Mouse (Mus musculus) splenic B cell, adult 2 months (primary cell): Measurements from ENCODE around the gene Tmem233.
A peak's percentile ranks its signal among the peaks of the same experiment; 100 is the strongest.

Experiments used
- DNase-seq: peaks from one replicate; pipeline ENCODE4 v3.0.0-alpha.2; 2011; ENCODE audit warnings: low read depth, low spot score
- H3K27me3 ChIP-seq: 2 replicates; pipeline ENCODE4 v1.6.1; 2012; ENCODE audit warnings: mild to moderate bottlenecking, low read length, moderate library complexity, mixed read lengths; ENCODE audit not compliant: control insufficient read depth, poor library complexity, insufficient read depth, severe bottlenecking
- H3K36me3 ChIP-seq: 2 replicates; pipeline ENCODE4 v1.6.1; 2012; ENCODE audit warnings: mild to moderate bottlenecking, low read length, moderate library complexity, mixed read lengths; ENCODE audit not compliant: control insufficient read depth, poor library complexity, insufficient read depth, severe bottlenecking

The Tmem233 gene

DNA sequence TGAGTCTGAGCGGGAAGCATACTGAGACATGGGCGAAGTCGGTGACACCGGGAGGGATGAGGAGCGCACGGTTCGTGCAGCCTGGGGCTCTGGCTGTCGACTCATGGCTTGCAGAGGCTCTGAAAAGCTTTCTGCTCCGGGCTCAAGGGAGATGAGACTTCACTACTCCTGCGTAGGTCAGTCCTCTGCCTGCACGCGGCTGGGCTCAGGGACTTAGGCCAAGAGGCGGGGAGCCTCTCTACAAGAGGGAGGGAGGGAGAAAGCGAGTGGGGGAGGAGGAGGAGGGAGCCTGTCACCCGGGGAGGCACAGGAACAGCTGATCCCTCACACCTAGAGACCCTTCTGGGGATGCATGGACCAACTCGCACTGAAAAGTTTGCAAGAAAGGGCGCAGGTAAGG lies at the start of gene Tmem233:
Gene Tmem233, minus strand, starts transcription at position 164 of the 400 bp plus-strand sequence.
- Histone ChIP-seq H3K36me3 (no peaks in the 10 kb centered on the region), H3K27me3 (no peaks in the 10 kb centered on the region)
- DNase-seq: no peak

DNA sequence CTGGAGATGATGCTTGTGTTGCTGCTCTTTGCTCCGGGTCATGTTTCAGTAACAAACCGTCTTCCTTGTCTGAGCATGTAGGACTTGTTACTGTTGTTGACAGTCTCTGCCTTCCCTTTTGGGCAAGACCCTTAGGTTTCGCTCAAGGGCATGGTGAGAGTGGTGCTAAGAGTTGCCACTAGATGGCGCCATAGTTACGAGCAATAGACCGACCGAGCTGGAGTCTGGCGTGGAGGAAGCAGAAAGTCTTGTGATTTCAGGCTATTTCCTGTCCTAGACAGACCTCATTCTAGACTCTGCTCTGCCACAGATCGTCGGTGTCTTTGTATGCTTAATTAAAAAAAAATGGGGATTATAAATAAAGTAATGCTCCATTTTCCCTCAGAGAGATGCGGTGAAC lies 40.3 kb upstream of the Tmem233 start:
- Histone ChIP-seq H3K36me3 (no peaks in the 10 kb centered on the region), H3K27me3 (no peaks in the 10 kb centered on the region)
- peak; percentile 56 for DNase-seq

DNA sequence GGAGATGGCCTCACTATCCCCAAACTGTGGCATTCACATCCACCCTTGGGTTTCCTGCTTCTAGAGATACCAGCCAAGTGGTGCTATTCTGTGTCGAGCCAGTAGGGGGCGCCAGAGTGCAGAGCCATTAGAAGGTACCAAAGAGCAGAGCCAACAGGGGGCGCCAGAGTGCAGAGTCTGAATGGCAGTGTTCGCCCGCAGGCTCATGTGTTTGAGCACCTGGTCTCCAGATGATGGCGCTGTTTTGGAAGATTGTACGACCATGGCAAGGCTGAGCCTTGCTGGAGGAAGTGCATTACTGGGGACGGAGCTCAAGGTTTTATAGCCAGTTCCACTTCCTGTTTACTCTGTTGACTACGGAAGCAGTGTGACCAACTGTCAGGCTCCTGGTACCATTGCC lies 33.5 kb upstream of the Tmem233 start:
- Histone ChIP-seq H3K27me3 (no peaks in the 10 kb centered on the region), H3K36me3 (no peaks in the 10 kb centered on the region)
- DNase-seq: peak; percentile 34

- no peaks in the 10 kb centered on the region for H3K27me3 ChIP-seq
- no peaks in the 10 kb centered on the region for H3K36me3 ChIP-seq
- DNase-seq: no peak
These were observed 33.1 kb upstream of the Tmem233 start for GRCm38 (mm10) chr5:116116110-116116509.

DNA sequence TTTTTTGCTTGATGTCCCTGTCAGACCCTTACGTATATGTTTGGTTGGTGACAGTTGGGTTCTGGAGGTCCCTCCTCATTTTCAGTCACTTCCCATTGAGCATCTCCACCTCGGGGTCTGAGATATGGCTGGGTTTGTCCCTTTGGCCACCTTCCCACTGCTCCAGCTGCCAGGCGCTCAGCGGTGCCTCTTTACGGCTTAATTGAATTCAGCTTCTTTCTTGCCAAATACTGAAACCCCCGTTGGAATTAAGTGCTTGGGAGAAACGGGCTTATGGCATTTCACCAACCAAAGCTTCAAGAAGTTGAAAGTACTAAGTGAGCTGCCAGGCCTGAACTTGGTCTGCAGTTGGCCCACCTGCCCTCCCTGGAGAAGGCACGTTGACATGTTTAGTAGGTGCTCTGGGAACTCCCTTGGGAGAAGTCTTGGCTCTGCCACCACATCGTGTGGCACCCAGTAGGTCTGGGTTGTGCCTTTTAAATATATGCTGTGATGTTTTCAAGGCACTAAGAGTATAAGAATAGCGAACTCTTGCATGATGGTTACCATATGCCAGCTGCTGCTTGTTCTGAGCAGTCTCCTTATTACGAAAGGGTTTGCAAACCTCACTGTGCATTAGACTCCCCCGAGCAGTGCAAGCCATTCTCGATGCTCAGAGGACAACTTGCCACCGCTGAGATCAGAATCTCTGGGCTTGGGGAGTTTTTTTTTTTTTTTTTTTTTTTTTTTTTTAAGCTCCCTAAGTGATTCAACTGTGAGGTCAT lies 32.2 kb upstream of the Tmem233 start:
- Histone ChIP-seq H3K27me3 (no peaks in the 10 kb centered on the region), H3K36me3 (no peaks in the 10 kb centered on the region)
- DNase-seq: no peak

DNA sequence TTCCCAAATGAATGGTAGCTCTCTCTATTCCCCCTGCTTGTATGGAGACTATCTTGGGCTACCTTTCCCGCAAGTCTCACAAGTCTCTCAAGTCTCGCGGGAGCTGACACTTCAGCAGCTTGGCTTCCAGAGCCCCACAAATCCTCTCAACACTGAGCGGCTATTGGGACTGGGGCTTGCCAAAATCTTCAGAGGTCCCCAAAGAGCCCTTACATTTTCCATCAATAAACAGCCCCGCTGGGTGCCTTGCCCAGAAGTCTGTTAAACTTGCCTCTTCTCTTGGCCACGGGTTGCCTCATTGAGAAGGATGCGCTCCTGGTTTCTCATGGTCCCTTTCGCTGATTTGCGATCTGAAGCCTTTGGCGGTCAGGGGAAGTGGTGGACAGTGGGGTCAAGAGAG lies 25.6 kb upstream of the Tmem233 start:
- H3K27me3 ChIP-seq: no peaks in the 10 kb centered on the region
- no peak for DNase-seq
- no peaks in the 10 kb centered on the region for H3K36me3 ChIP-seq

- Histone ChIP-seq H3K36me3 (no peaks in the 10 kb centered on the region), H3K27me3 (no peaks in the 10 kb centered on the region)
- DNase-seq: no peak
These were observed 1.2 kb upstream of the Tmem233 start for GRCm38 (mm10) chr5:116084231-116084630.

DNA sequence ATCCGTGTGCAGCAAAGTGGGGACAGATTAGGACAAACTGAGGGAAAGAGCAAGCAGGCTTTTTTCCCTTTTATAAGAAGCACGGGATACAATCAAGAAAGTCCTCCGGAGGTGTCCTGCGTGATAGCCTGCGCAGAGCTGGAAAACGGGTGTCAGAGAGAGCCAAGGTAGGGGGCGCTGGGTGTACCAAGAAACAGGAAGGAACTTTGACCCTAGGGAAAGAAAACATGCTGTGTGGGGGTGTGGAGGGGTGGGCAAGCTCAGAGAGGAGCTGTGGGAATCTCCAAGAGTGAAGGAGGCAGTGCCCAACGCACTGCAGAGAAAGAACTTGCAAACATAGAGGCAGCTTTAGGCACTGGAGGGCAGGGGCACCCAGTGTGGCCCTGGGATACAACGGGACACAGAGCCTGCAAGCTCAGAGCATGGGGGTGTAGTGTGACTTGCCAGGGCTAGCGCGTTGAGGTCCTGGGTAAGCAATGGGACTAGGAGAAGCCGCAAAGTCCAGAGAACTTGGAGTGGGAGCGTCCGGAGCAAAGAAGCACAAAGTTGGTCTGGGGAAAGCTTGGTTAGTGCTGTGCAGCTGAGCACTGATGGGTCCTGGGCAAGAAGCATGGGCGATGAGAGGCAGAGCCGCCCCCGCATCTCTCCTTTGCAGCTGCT lies 673 bp downstream of the Tmem233 start:
- H3K27me3 ChIP-seq: no peaks in the 10 kb centered on the region
- H3K36me3 ChIP-seq: no peaks in the 10 kb centered on the region
- DNase-seq: no peak

- DNase-seq: no peak
These were observed 1.4 kb downstream of the Tmem233 start for GRCm38 (mm10) chr5:116081616-116082015.

GRCm38 (mm10) chr5:116080736-116081135 lies 2.3 kb downstream of the Tmem233 start:
- Histone ChIP-seq H3K36me3 (no peaks in the 10 kb centered on the region), H3K27me3 (no peaks in the 10 kb centered on the region)
- DNase-seq: no peak

More at GRCm38 (mm10) chr5:116081616-116082015, 1.4 kb downstream of the Tmem233 start:
- no peaks in the 10 kb centered on the region for H3K27me3 ChIP-seq
- no peaks in the 10 kb centered on the region for H3K36me3 ChIP-seq

GRCm38 (mm10) chr5:116069618-116070017 lies 13.4 kb downstream of the Tmem233 start:
- H3K27me3 ChIP-seq: no peaks in the 10 kb centered on the region
- DNase-seq: no peak

GRCm38 (mm10) chr5:116052826-116053225 lies 30.2 kb downstream of the Tmem233 start:
- H3K27me3 ChIP-seq: no peaks in the 10 kb centered on the region
- no peak for DNase-seq
- no peaks in the 10 kb centered on the region for H3K36me3 ChIP-seq

More at GRCm38 (mm10) chr5:116069618-116070017, 13.4 kb downstream of the Tmem233 start:
- no peaks in the 10 kb centered on the region for H3K36me3 ChIP-seq

GRCm38 (mm10) chr5:116052171-116052570 lies 30.9 kb downstream of the Tmem233 start:
- Histone ChIP-seq H3K36me3 (no peaks in the 10 kb centered on the region), H3K27me3 (no peaks in the 10 kb centered on the region)
- DNase-seq: no peak

DNA sequence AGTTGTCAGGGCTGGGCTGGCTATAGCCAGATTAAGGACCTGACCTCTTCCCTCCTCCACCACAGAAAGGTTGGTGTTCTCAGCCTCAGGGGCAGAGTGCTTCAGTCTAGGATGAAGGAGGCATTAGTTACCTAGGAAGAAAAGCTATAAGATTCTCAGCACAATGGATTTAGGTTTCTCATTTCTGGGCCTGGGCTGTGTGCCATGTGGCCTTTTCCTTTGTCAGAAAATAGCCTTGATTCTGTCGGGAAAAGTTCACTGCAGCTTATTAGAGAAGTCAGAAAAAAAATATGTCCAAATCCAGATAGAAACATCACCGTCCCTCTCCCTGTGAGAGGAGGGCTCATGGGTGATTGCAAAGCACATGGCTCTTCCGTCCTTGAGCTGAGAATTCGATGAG lies 33.2 kb downstream of the Tmem233 start:
- Histone ChIP-seq H3K36me3 (no peaks in the 10 kb centered on the region), H3K27me3 (no peaks in the 10 kb centered on the region)
- DNase-seq: no peak

- H3K27me3 ChIP-seq: no peaks in the 10 kb centered on the region
- no peak for DNase-seq
- H3K36me3 ChIP-seq: no peaks in the 10 kb centered on the region
These were observed 34.7 kb downstream of the Tmem233 start for GRCm38 (mm10) chr5:116048321-116048720.
